Mouse (Mus musculus) MEL (cell line): ENCODE measurements around the gene Carm1.

Experiments used
- BHLHE40 ChIP-seq: IDR thresholded peaks from 2 replicates; pipeline ENCODE4 v1.6.1; 2012; ENCODE audit warnings: low read depth, mild to moderate bottlenecking, inconsistent platforms, low read length, improper control_type of control experiment, borderline replicate concordance
- CHD2 ChIP-seq: IDR thresholded peaks from 2 replicates; pipeline ENCODE4 v1.6.1; 2011; ENCODE audit warnings: low read length, improper control_type of control experiment
- CTCF ChIP-seq, 3 experiments: IDR thresholded peaks in 2 of 3; conservative IDR thresholded peaks in 1 of 3; 2 replicates each; pipeline ENCODE4 v1.5.1; 2011 to 2012; ENCODE audit warnings: low read length in 3 of 3, low read depth in 2 of 3, mild to moderate bottlenecking in 2 of 3, improper control_type of control experiment in 1 of 3, inconsistent platforms in 1 of 3, mixed read lengths in 1 of 3, moderate library complexity in 1 of 3; ENCODE audit not compliant: control insufficient read depth in 1 of 3, insufficient read depth in 1 of 3, poor library complexity in 1 of 3, severe bottlenecking in 1 of 3
- HCFC1 ChIP-seq: IDR thresholded peaks from 2 replicates; pipeline ENCODE4 v1.6.1; 2012; ENCODE audit warnings: low read depth, mild to moderate bottlenecking, inconsistent platforms, low read length, improper control_type of control experiment, moderate library complexity
- JUND ChIP-seq: IDR thresholded peaks from 2 replicates; pipeline ENCODE4 v1.6.1; 2011; ENCODE audit warnings: low read depth, mild to moderate bottlenecking, improper control_type of control experiment, low read length
- NELFE ChIP-seq: IDR thresholded peaks from 2 replicates; pipeline ENCODE4 v1.6.1; 2011; ENCODE audit warnings: low read depth, low read length, improper control_type of control experiment
- NRF1 ChIP-seq: IDR thresholded peaks from 2 replicates; pipeline ENCODE4 v1.6.1; 2014; ENCODE audit warnings: low read depth, mild to moderate bottlenecking, inconsistent platforms, low read length, improper control_type of control experiment, moderate library complexity; ENCODE audit not compliant: poor library complexity, insufficient read depth, severe bottlenecking
- POLR2A ChIP-seq, 2 experiments: IDR thresholded peaks; 2 replicates each; pipeline ENCODE4 v1.6.1; 2011 to 2012; ENCODE audit warnings: low read length in 2 of 2, mild to moderate bottlenecking in 2 of 2, control low read depth in 1 of 2, improper control_type of control experiment in 1 of 2, low read depth in 1 of 2, moderate library complexity in 1 of 2; ENCODE audit not compliant: control insufficient read depth in 1 of 2, insufficient read depth in 1 of 2, poor library complexity in 1 of 2
- SIN3A ChIP-seq: IDR thresholded peaks from 2 replicates; pipeline ENCODE4 v1.6.1; 2012; ENCODE audit warnings: low read length, improper control_type of control experiment, inconsistent platforms
- UBTF ChIP-seq: IDR thresholded peaks from 2 replicates; pipeline ENCODE4 v1.6.1; 2012; ENCODE audit warnings: low read depth, mild to moderate bottlenecking, inconsistent platforms, low read length, improper control_type of control experiment, moderate library complexity, borderline replicate concordance; ENCODE audit not compliant: insufficient read depth

DNA sequence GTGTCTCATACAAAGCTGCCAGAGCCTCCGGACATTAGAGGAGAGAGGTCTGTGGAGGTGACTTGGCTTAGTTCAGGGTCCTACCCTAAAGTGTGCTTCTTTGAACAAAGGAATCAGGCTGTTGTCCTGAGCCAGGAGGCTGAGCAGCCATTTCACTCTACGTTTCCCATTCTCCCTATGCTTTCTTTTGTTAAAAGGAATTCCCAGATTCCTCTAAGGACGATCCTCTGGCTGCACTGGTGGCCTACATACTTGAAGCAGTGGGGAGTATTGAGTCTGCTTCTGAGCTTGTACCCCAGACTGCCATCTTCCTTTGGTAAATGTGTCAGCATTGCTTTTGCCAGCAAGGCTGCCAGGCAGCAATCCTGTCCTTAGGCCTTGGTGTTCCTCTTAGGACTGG, 86.4 kb downstream of the Carm1 start:
- TF ChIP-seq JUND: no peak
- no peak for TF ChIP-seq HCFC1
- no peak for TF ChIP-seq CHD2
- TF ChIP-seq UBTF: no peak
- no peak for TF ChIP-seq SIN3A
- no peak for TF ChIP-seq BHLHE40
- no peak for TF ChIP-seq CTCF (IDR thresholded peaks at IDR 0.05 in 2 of 3, conservative IDR thresholded peaks at IDR 0.05 in 1 of 3; ENCODE audit: control insufficient read depth in 1 of 3, insufficient read depth in 1 of 3, low read depth in 2 of 3, low read length in 3 of 3, poor library complexity in 1 of 3, severe bottlenecking in 1 of 3)
- TF ChIP-seq POLR2A (IDR thresholded peaks at IDR 0.05; ENCODE audit: control insufficient read depth in 1 of 2, insufficient read depth in 1 of 2, low read depth in 1 of 2, low read length in 2 of 2, poor library complexity in 1 of 2): no peak; a peak in 1 of 4 replicates
- no peak for TF ChIP-seq NRF1
- no peak for TF ChIP-seq NELFE
